Mouse (Mus musculus) mature B cell (primary cell): ENCODE results near the gene Ist1.

ENCODE experiments used
- in situ Hi-C: fragments of 300-500 bp; cut with MboI; formaldehyde crosslinking; loops from 2 replicates; pipeline ENCODE4 v1.14.3; 2019

Gene Ist1

DNA sequence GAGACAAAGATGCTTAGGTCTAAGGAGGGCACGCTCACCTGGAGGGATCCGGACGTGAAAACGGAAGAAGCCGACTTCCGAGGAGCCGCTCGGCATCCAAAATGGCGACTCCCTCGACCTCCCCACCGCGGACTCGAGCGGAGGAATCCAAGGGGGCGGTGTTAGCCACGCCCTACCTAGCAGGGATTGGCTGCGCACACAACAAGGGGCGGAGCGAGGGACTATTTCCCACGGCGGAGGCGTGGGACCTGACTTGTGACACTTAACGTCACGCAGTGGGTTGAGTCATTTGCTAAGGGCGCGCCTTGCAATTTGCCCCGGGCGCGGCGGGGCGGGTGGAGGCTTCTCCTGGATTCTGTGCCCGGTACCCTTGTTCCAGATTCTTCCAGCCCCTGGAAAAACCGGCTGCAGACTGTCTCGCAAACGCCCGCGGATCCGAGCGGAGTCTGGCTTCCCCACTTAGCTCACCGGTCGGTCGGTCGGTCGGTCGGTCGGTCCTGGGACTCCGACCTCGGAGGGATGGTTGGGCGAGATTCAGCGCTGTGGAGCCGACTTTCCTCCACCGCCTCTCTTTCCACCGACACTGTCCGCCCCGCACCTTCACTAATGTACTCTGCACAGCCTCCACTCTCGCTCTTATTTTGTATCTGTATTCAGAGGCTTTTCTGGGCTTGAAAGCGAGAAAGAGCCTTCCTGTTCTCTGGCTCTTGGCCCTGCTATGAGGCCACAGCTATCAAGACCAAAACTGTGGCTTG lies at the start of gene Ist1:
TSS of gene Ist1 (minus strand) at position 115 of the 755 bp plus-strand sequence.
- in situ Hi-C loops = no loop called here

DNA sequence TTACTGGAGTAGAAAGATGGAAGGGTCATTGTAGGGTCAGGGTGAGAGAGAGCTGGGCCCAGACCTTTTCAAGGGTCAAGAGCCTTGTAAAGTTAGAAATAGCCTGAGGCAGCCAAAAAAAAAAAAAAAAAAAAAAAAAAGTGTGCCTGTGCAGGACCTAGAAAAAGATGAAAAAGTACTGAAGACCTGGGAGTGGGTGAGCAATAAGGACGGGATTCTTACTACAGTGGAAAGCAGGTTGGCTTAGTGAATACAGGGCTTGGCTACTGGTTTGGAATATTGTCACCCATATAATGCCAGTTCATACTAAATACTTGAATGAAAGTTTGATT lies 45.0 kb upstream of the Ist1 start:
- in situ Hi-C loops = no loop called here

DNA sequence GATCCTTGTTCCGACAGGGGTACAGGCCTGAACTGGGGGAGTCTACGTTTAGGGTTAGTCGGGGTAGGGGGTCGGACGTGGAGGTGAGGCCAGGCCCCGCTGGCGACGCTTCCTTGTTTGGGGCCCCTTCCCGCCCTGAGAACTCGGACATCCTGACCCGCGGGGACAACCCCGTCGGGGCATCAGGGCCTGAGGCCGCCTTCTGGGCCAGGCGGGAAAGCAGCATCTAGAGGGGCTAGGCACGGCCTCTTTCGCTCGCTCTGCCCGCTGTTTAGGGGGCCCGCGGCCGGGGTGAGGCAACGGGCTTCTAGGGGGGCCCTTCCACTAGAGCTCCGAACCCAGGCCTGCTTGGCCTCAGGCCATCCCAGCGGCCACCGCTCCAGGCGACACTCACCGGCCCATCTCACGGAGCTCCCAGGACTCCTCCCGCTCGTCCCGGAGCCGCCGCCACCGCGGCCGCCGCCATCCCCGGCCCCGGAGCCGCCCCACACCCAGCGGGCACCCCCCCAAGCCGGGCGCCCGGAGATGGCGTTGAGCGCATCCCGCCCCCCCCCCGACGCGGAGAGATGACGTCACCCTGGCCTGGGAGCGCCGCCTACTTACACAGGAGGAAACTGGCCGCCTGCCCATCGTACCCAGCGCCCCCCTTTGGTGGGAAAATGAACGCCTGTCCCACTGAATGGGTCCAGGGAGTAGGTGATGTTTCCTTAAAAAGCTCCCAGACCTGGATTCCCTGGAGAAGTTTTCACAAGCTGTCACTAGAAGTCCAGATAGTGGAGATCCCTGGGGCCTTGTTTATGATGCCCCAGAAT lies 44.4 kb upstream of the Ist1 start, which contains the start of gene Atxn1l:
TSS of gene Atxn1l (minus strand) at position 503 of the 812 bp plus-strand sequence.
- in situ Hi-C loops = no loop called here

DNA sequence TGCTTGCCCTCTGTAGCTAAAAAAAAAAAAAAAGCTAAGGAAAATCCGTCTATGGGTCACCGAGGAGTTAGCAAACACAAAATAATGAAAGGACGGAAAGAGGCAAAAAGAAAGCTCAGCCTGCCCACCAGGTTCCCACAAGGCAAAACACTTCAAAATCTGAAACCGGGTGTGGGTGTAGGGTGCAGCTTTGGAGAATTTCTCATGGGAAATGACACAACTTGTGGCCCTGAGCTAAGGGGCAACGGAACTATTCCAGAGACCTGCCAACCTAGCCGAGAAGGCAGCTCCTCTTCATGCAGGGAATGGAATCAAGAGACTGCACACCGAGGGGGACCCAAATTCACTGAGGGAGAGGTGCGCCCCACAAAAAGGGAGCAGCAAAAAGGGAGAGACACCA lies 43.8 kb upstream of the Ist1 start:
- in situ Hi-C loops = no loop called here

DNA sequence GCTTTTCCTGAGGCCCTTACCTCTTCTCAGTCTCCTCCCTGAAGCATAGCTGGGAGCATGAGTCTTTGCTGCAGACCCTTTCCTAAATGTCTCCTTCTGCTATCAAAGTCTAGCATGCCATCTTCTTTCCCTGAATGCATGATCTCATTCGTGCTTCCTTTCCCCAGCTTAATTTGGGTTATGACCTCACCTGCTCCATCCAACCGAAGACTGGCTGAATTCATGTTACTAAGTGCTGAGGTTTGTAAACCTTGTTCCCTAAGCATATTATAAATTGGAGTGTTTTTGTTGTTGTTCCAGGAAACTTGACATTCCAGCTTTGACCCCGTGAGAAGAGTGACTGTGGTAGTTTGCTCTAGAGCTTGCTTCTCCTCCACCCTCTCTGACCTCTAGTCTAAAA lies 41.0 kb upstream of the Ist1 start:
- in situ Hi-C loops = no loop called here

DNA sequence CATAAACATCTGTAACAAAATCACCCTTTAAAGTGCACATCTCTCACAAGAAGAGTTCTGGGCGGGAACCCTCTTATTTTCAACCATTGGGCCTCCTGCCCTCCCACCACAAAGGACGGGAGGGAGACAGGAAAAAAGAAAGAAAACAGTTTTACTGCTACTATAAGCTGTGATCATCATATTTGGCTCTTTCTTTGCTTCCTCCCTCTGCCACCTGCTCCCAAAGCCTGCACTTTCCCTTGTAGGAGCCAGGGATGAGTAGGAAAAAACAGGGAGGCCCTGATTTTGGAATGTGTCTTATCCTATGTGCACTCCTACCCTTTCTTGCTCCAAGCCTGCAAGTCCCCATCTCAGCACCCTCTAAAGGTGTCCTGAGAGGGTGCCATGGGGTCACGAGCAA lies 38.0 kb upstream of the Ist1 start:
- in situ Hi-C loops = no loop called here

DNA sequence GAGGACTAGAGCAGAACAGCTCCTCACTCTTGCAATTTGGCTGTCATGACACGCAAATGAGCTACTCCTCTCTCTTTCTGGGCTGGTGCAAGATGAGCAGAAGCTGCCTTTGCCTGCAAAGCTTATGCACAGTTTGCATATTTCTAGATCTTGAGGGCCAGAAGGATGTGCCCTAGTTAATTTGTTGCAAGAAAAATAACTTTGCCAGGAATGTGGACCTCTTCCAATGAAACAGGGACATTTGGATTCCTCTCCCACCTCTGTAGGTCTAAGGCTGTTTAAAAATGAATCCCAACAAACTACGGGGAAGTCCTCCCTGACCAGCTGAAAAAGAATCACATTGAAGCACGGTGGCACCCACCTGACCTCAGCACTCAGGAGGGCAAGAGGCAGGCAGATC lies 32.0 kb upstream of the Ist1 start:
- in situ Hi-C loops = no loop called here

DNA sequence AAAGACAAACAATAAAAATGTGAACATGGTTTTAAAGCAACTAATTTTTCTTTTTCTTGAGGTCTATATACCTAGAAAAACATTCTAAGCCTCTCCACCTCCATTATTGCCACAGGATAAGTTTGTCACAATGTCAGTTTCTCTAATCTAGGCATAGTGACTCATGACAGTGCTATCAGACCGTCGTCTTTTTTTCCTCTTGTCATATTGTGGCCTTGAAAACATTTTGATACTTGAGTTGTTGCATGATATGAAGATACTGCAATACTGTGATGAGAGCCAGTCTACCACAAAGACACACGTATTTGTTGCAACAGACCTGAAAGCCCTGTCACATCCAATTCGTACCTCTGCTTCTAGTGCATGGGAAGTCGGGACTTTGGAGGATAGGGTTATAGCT lies 21.9 kb upstream of the Ist1 start:
- in situ Hi-C loops = no loop called here

DNA sequence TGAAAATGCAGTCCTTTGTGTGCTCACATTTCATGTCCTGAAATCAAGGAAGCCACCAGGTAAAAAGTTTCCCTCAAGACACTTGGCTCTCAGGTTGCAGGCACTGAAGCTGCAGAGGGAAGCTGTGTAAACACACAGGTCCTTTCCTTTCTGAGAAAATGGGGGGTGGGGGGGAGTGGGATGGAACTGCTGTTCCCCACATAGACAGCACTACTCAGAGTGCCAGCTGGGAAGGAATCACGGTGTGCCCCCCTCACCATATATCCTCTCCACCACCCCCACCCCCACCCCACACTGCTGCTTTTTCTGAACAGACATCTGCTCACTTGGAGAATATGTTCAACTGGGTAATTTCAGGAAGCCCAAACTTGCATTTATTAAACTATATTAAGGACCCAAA lies 19.5 kb upstream of the Ist1 start:
- in situ Hi-C loops = no loop called here

DNA sequence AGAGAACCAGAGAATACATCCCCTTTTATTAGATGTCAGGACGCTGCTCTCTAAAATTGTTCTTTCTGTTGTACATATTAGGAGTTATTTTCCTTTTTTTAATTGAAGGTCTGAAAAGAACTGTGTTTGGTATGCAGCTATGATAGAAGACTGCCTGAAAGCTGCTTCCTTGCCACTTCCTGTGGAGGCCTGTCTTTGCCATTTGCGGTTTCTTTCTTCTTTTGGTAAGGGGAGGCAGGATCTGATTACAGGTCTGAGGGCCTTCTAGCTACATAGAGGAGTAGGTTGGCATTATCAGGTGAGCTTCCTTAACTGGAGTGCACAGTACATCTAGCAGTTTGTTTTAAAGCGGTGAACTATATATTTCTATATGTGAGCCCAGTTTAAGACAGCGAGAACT lies 14.9 kb upstream of the Ist1 start:
- in situ Hi-C loops = no loop called here

DNA sequence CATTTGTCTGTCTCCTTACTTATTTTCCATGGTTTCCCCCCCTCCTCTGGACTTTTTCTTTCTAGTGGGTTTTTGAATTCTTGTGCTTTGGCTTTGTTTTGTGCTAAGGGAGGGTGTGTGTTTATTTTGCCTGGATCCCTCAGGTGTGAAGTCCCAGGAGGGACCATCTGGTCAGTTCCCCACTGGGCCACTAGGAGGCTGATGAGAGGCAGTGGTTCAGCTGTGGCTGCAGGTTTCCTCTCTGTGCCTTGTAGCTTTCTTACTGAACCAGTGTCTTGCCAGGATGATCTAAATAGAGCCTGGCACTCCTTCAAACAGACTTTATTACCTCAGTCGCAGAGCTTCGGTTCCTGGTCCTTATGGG lies 13.8 kb upstream of the Ist1 start:
- in situ Hi-C loops = no loop called here

DNA sequence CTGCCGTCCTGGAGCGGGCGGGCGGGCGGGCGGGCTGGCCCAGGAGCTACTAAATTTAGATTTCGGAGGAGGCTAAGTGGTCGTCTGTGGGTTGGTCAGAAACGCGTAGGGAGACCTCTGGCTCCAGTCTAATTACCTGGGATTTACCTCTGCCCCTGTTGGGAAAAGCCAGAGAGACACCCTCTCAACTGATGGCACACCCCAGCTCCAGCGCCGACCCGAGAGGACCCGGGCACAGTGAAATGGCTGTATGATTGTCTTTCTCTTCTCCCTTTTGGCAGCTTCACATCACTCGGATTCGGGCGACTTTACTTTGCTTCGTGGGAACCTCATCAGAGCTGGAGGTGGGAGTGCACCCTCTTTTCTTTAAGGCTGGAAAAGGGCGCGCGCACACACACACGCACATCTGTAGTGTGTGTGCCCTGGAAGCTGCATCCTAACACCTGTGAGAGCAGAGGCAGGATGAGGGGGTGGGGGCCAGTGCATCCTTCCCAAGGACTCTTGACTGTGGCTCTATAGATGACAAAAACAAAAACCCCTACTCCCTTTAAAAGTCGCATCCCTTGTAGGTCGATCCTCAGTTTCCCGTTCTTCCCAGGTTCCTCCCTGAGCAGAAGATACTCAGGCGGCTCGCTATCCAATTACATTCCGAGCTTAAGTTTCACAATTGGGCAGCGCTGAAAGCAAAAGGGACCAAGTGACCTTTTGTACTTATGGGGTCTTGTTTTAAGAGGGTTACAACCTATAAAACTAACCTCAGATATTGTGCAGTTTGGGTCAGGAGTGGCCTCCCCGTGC lies 13.2 kb upstream of the Ist1 start:
- in situ Hi-C loops = no loop called here

DNA sequence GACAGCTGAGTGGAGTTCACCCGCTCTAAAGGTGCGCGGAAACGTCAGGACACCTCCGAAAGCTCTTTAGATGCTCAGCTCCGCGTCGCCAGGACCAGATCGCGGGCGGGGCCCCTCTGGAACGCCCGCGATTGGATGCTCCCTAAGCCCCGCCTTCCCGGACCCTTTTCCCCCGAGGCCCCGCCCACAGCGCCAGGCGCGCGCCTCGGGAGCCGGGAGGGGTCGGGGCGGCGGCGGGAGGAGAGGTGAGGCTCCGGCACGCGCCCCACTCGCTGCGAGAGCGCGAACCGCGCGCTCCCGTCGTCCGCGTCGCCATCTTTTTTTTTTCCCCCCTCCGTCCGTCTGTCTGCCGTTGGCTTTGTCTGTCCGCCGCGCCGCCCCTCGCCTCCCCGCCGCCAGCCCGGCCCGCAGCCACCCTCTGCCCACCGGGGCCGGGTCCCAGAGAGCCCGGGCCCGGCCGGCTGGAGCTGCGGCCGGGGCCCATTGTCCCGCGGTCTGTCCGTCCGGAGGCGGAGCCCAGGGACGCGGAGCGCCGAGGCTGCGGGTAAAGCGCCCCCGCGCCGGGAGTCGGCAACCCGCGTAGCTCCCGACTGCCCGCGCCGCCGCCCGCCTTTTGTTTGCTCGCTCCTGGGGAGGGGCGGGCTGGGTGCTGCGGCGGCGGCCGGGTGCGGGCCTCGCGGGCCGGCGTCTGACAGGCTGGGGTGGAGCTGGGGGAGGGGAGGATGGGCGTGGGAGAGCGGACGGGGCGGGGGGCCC lies 12.4 kb upstream of the Ist1 start, which contains the start of gene Zfp821:
TSS of gene Zfp821 (plus strand) at position 227 of the 756 bp plus-strand sequence.
- in situ Hi-C loops = no loop called here

DNA sequence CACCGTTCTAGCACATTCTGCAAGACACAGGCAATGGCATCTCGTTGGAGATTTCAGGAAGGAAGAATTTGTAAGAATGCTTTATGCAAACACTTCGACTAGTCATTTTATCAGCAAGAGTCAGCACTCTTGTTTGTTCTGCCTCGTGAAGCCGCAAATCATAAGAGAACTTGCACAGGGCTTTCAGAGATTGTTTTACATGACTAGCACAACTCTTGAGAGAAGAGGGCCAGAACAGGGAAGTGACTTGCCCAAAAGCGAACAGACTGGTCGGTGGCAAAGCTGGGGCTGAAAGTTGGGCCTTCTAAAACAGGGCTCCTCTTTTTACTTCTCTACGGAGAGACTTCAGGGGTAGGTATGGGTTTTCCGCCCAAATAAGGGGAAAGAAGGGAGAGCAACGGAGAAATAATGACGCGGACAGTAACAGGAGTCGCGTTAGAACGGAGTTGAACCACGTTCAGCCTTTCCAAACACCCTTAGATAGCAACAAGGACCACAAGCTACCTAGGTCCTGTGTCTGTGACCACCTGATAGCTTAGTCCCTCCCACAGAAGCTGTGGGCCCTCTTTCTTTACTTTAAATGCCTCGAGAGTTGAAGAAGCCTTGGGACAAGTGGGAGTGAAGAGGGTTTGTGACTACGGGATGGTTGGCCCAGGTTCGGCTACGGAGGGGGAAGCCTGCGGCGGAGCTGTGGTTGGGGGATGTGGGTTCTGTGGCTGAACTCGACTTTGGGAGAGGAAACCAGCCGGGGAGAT lies 11.7 kb upstream of the Ist1 start:
- in situ Hi-C loops = no loop called here

DNA sequence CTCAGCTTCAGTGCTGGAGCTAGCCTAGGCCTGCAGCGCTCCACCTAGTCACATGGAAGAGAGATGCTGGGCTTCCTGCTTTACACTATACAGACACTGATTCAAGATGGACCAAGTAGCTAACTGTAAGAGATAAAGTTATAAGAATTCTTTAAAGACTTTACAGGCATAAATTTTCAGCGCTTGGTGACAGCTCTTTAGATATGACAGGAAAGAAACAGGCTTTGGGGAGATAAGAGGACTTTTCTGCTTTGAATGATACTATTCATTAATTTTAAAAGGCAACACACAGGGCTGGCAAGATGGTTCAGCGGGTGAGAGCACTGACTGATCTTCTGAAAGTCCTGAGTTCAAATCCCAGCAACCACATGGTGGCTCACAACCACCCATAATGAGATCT lies 5.4 kb upstream of the Ist1 start:
- in situ Hi-C loops = no loop called here

DNA sequence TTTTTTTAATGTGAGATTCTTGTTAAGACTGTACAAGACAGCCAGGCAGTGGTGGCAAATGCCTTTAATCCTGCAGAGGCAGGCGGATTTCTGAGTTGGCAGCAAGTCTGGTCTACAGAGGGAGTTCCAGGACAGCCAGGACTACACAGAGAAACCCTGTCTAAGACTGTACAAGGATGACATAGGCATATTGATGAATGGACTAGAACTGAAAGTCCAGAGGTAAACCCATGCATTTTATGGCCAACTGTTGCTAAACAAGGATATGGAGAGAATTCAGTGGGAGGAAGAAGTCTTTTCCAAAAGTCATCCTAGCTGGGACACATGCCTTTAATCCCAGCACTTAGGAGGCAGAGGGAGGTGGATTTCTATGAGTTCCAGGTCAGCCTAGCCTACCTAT lies 4.7 kb upstream of the Ist1 start:
- in situ Hi-C loops = no loop called here

DNA sequence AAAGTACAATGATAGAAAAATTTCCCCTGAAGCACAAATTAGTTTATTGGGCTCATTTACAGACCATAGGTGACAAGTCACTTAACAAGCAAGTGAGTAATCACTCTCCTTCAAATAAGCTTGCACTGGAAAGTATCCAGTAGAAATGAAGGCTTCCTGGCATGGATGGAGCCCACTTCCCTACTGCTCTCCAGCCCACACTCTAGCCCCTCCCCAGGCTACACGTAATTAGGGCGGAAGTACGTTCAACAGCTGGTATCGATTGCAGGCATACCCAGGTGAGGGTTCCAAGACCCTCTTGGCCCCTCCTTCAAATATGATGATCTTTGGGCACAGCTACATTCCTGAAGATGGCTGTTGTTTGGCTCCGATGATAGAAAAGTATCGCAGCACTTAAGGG lies 1.1 kb upstream of the Ist1 start:
- in situ Hi-C loops = no loop called here

DNA sequence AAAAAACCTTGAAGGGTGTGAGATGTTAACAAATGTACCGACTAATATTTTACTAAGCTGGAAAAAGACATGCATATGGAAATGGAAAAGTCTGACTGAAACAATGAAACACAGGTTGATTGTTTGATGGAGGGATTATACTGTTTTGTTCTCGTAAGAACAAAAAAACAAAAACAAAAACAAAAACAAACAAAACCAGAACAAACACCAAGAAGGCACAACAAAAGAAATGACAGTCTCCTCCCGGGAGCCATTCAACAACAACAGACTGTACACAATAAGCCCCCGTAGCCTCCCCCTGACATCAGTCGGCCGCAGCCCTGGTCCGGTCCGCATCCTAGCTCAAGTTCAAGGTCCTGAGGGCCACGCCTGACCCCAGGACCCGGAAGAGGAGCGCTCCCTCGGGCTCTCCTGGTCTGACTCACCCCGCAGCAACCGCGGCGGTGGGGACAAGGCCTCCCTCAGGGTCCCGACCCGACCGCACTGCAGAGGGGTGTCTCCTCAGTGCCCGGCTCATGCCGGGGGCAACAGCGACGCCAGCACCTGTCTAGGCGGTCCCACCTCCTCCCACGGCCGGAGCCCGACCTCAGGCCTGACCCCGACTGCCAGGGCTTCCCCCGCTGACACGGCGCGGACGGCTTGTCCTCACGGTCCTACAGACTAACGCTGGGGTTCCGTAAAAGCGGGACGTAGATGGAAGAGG lies 466 bp downstream of the Ist1 start:
- in situ Hi-C loops = no loop called here

DNA sequence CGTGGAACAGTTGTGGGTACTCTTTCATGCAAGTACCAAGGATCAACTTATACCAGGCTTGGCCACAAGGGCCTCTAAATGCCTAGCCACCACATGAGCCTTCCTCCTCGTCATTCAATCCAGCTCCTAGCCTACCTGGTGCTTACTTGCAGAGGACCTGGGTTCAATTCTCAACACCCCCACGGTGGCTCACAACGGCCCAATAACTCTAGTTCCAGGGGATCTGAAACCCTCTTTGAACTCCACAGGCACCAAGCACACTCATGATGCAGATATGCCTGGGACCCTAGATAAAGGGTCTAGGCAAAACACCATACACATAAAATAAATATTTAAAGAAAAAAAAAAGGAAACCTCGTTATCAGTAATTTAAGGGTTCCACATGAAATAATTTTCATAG lies 1.3 kb downstream of the Ist1 start:
- in situ Hi-C loops = no loop called here

DNA sequence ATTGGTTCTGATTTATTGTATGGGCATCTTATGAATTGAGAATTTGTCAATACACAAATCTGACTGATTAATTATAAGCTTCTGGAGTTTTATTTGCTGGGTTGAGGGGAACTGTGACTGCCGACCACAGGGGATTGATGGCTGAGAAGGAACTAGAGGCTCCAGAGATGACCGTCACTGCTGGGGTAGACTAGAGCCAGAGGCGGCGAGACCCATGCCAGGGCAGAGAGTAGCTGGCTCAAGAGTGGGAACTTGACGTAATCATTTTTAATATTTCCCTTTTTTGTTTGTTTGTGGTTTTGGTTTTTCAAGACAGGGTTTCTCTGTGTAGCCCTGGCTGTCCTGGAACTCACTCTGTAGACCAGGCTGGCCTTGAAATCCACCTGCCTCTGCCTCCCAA lies 5.8 kb downstream of the Ist1 start:
- in situ Hi-C loops = no loop called here

DNA sequence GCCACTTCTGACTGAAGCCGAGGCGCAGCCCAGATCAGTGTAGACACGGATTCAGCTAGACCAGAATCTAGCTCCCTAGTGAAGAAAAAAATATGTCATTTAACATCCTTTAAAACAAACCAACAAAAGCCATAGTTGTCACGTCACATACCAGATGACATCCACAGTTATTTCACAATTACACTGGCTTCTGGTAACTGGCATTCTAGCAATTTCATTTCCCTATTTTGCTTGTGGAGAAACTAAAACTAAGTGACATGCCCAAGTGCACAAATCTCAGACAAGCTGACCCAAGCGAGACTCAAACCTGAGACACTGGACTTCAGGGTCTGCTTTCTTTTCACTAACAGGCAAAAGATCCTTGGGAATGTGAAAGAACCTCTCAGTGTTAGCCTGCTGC lies 10.9 kb downstream of the Ist1 start:
- in situ Hi-C loops = no loop called here
